Mouse (Mus musculus): ENCODE results near the gene Plcxd2.

Plcxd2 gene

GRCm38 (mm10) chr16:46010153-46010905, at the start of gene Plcxd2:
TSS of gene Plcxd2 (minus strand) at chr16:46010218.
- in situ Hi-C loops (cut with MseI, MboI) = no loop called here

GRCm38 (mm10) chr16:46046906-46047305, 36.9 kb upstream of the Plcxd2 start:
- in situ Hi-C loops (cut with MseI, MboI) = no loop called here

GRCm38 (mm10) chr16:46036261-46036660, 26.2 kb upstream of the Plcxd2 start:
- in situ Hi-C loops (cut with MseI, MboI) = no loop called here

GRCm38 (mm10) chr16:46033896-46034295, 23.9 kb upstream of the Plcxd2 start:
- in situ Hi-C loops (cut with MseI, MboI) = no loop called here

GRCm38 (mm10) chr16:46022958-46023491, 13.0 kb upstream of the Plcxd2 start:
- in situ Hi-C loops (cut with MseI, MboI) = no loop called here

- in situ Hi-C loops (cut with MseI, MboI) = no loop called here
Observed at GRCm38 (mm10) chr16:46022189-46022928, 12.3 kb upstream of the Plcxd2 start.

- in situ Hi-C loops (cut with MseI, MboI) = no loop called here
Observed at GRCm38 (mm10) chr16:46021302-46021701, 11.3 kb upstream of the Plcxd2 start.

GRCm38 (mm10) chr16:46020396-46020795, 10.4 kb upstream of the Plcxd2 start:
- in situ Hi-C loops (cut with MseI, MboI) = no loop called here

- in situ Hi-C loops (cut with MseI, MboI) = no loop called here
Observed at GRCm38 (mm10) chr16:46019799-46020198, 9.8 kb upstream of the Plcxd2 start.

GRCm38 (mm10) chr16:46019359-46019758, 9.3 kb upstream of the Plcxd2 start:
- in situ Hi-C loops (cut with MseI, MboI) = no loop called here

- in situ Hi-C loops (cut with MseI, MboI) = no loop called here
Observed at GRCm38 (mm10) chr16:46011696-46012095, 1.7 kb upstream of the Plcxd2 start.

GRCm38 (mm10) chr16:46010906-46011220, 845 bp upstream of the Plcxd2 start:
- in situ Hi-C loops (cut with MseI, MboI) = no loop called here

- in situ Hi-C loops (cut with MseI, MboI) = no loop called here
Observed at GRCm38 (mm10) chr16:46009717-46010116, 301 bp downstream of the Plcxd2 start.

GRCm38 (mm10) chr16:46008766-46009165, 1.3 kb downstream of the Plcxd2 start:
- in situ Hi-C loops (cut with MseI, MboI) = no loop called here

- in situ Hi-C loops (cut with MseI, MboI) = no loop called here
Observed at GRCm38 (mm10) chr16:46008036-46008605, 1.9 kb downstream of the Plcxd2 start.

GRCm38 (mm10) chr16:46006261-46006660, 3.8 kb downstream of the Plcxd2 start:
- in situ Hi-C loops (cut with MseI, MboI) = no loop called here

- in situ Hi-C loops (cut with MseI, MboI) = no loop called here
Observed at GRCm38 (mm10) chr16:46001550-46002166, 8.4 kb downstream of the Plcxd2 start.

GRCm38 (mm10) chr16:46000976-46001375, 9.0 kb downstream of the Plcxd2 start:
- in situ Hi-C loops (cut with MseI, MboI) = no loop called here

GRCm38 (mm10) chr16:45999374-46000191, 10.4 kb downstream of the Plcxd2 start:
- in situ Hi-C loops (cut with MseI, MboI) = no loop called here

GRCm38 (mm10) chr16:45998231-45998630, 11.8 kb downstream of the Plcxd2 start:
- in situ Hi-C loops (cut with MseI, MboI) = no loop called here
